Mouse (Mus musculus) embryonic facial prominence, embryonic 11.5 days (tissue): ENCODE measurements around the gene Dgke. TPM values are rescaled to one million over a fixed set of nuclear protein-coding genes. Genes with fewer than 3 reads are reported as not detected.
"Not testable (repeated sequence)": the region's sequence is repeated elsewhere in the genome, so short reads cannot be mapped to it uniquely, and the experiment has no call there.

Experiments used
- ATAC-seq: fragments of 200-750 bp; cut with Nextera tagmentation; replicated peaks from 2 replicates; pipeline ENCODE4 v1.8.0; 2017; ENCODE audit warnings: low read depth; ENCODE audit not compliant: insufficient number of reproducible peaks, low FRiP score, low TSS enrichment
- DNase-seq: peaks from one replicate; pipeline ENCODE4 v3.0.0-alpha.2; 2015; ENCODE audit warnings: low spot score
- H3K27ac ChIP-seq: fragments of 300-500 bp; sonication (generic); replicated peaks from 2 replicates; pipeline ENCODE4 v1.5.1; 2014; ENCODE audit warnings: mild to moderate bottlenecking, low read depth, low read length, control low read depth
- H3K27me3 ChIP-seq: fragments of 300-500 bp; sonication (generic); 2 replicates; pipeline ENCODE4 v1.6.1; 2014; ENCODE audit warnings: mild to moderate bottlenecking, low read length, moderate library complexity, mixed read lengths; ENCODE audit not compliant: control insufficient read depth, insufficient read depth
- H3K36me3 ChIP-seq: fragments of 300-500 bp; sonication (generic); replicated peaks from 2 replicates; pipeline ENCODE4 v1.6.1; 2014; ENCODE audit warnings: low read depth, mild to moderate bottlenecking, low read length, moderate library complexity, mixed read lengths; ENCODE audit not compliant: control insufficient read depth, insufficient read depth
- H3K4me1 ChIP-seq: fragments of 300-500 bp; sonication (generic); 2 replicates; pipeline ENCODE4 v1.6.1; 2014; ENCODE audit warnings: low read length, mixed read lengths; ENCODE audit not compliant: control insufficient read depth, insufficient read depth
- H3K4me2 ChIP-seq: fragments of 300-500 bp; sonication (generic); 2 replicates; pipeline ENCODE4 v1.6.1; 2014; ENCODE audit warnings: low read depth, mild to moderate bottlenecking, control low read depth, low read length, moderate library complexity
- H3K4me3 ChIP-seq: fragments of 300-500 bp; sonication (generic); 2 replicates; pipeline ENCODE4 v1.5.1; 2014; ENCODE audit warnings: low read depth, low read length, control low read depth
- H3K9ac ChIP-seq: fragments of 300-500 bp; sonication (generic); replicated peaks from 2 replicates; pipeline ENCODE4 v1.6.1; 2014; ENCODE audit warnings: mild to moderate bottlenecking, control low read depth, low read length
- H3K9me3 ChIP-seq: fragments of 300-500 bp; sonication (generic); replicated peaks from 2 replicates; pipeline ENCODE4 v1.6.1; 2016; ENCODE audit warnings: mild to moderate bottlenecking, low read length, inconsistent platforms, mixed read lengths; ENCODE audit not compliant: control insufficient read depth
- WGBS: fragments of 180-500 bp; shearing (Covaris S2); extraction: QIAGEN DNeasy Blood & Tissue Kit; methylation state at CpG from one replicate; pipeline ENCODE4 v1.1.7; 2014; 5-methylcytosine and 5-hydroxymethylcytosine counted together
- polyA plus RNA-seq: library from polyadenylated mRNA; unstranded; fragments of >200 nt; fragmentation: Nextera tagmentation; extraction: Ambion mirVana; gene quantifications from 2 replicates; pipeline ENCODE4 v1.2.1, GENCODE M21; 2014

The Dgke gene
- polyA plus RNA-seq, 1 experiment from 2014 or later: 3.7 TPM

DNA sequence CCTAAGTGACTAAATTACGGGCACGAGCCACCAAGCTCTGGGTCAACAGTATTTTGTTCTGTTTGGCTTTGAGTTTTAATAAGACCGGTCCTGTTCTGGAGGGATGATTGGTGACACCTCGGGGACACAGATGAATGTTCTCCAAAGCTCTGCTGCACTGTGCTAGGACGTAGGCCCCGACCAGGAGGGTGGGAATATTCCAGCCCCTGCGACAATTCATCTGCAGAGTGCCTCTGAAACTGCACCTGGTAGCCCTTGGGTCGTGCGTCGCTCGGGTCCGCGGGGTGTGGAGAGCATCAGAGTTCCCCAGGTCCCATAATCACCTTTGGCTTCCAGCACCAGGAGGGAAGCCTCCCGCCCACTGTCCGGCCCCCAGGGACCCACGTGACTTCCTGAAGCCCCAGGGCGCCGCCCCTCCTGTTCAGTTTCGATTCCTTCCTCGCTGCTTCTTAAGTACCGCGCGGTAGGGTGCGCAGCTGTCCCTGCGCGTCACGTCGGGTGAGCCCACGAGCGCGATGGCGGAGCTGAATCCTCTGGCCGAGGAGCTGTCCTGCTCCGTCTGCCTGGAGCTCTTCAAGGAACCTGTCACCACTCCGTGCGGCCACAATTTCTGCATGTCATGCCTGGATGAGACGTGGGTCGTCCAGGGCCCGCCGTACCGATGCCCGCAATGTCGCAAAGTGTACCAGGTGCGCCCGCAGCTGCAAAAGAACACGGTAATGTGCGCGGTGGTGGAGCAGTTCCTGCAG lies 67.5 kb downstream of the Dgke start, which contains the start of gene Trim25:
TSS of gene Trim25 (plus strand) at position 403 of the 749 bp plus-strand sequence.
- no peaks in the 10 kb centered on the region for H3K4me1 ChIP-seq
- H3K36me3 ChIP-seq: no peaks in the 10 kb centered on the region
- H3K4me3 ChIP-seq: peak within 1 kb of the TSS; percentile 40
- H3K27me3 ChIP-seq: peaks cover 13% of the 10 kb centered on the region
- WGBS: 2% methylated on average over 48 of the region's 48 CpGs
- no peaks in the 10 kb centered on the region for H3K9me3 ChIP-seq
- peak within 1 kb of the TSS; percentile 53 for H3K9ac ChIP-seq
- ATAC-seq: peak; percentile 48; the same call in 1 of the 2 replicates
- peak within 1 kb of the TSS; percentile 59 for H3K4me2 ChIP-seq
- 0 out of 2 replicates have a peak within 1 kb of the TSS, but pooled peaks have one; percentile 8 for H3K27ac ChIP-seq
- peak; percentile 77 for DNase-seq

DNA sequence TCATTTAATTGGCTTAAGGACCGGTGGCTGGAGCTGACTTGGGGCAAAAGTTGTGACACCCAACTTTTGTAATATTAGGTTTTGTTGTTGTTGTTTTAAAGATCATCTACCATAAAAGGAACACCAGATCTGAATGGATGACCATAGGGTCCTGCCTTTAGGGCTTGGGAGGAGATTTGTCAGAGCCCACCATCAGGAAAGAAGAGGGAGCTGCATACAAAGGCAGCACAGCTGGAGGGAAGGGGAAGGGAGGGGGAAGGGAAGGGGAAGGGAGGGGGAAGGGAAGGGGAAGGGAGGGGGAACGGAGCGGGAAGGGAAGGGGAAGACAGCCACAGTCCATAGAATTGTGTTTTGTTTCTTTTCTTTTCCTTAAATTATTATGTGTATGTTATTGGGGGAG lies 68.2 kb downstream of the Dgke start:
- Histone ChIP-seq H3K4me2 (no peak overlapping the region), H3K4me3 (no peak overlapping the region), H3K9ac (no peak overlapping the region), H3K4me1 (no peaks in the 10 kb centered on the region), H3K27me3 (peaks cover 13% of the 10 kb centered on the region), H3K27ac (no peak overlapping the region), H3K9me3 (no peaks in the 10 kb centered on the region), H3K36me3 (no peaks in the 10 kb centered on the region)
- ATAC-seq (no peak), DNase-seq (no peak)
- 11% methylated on average over 3 of the region's 3 CpGs for WGBS

DNA sequence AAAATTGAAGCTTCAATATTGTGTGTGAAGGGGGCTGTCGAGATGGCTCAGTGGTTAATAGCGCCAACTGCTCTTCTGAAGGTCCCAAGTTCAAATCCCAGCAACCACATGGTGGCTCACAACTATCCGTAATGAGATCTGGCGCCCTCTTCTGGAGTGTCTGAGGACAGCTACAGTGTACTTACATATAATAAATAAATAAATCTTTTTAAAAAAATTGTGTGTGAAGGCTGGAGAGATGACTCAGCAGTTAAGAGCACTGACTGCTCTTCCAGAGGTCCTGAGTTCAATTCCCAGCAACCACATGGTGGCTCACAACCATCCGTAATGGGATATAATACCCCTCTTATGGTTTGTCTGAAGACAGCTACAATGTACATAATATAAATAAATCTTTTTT lies 69.3 kb downstream of the Dgke start:
- H3K36me3 ChIP-seq, H3K9ac ChIP-seq, H3K4me1 ChIP-seq, ATAC-seq, H3K4me3 ChIP-seq, H3K27ac ChIP-seq, H3K4me2 ChIP-seq, DNase-seq, H3K9me3 ChIP-seq: not testable (repeated sequence)
- H3K27me3 ChIP-seq: peaks cover 13% of the 10 kb centered on the region
- 89% methylated on average over 5 of the region's 5 CpGs for WGBS

DNA sequence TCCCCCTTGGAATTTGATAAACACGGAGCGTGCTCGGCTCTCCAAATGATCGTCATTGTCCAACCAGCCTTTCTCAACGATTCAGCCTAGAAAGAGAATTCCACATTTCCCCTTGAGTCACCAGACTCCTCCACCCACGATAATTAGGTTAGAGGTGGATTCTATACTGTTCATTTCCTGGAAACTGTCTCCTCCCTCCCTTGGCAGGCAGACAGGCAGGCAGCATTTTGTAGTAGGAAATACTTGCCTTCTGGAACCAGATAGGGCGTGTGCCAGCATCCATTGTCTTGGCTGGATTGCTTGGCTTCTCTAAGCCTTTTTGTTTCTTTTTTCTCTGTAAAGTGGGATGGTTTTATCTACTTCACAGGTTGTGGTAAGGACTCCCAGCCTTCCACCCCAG lies 70.2 kb downstream of the Dgke start:
- Histone ChIP-seq H3K27ac (no peak overlapping the region), H3K27me3 (peaks cover 13% of the 10 kb centered on the region), H3K4me2 (no peak overlapping the region), H3K4me3 (no peak overlapping the region), H3K4me1 (no peaks in the 10 kb centered on the region), H3K9ac (no peak overlapping the region), H3K9me3 (no peaks in the 10 kb centered on the region), H3K36me3 (no peaks in the 10 kb centered on the region)
- WGBS: 71% methylated on average over 7 of the region's 7 CpGs
- no peak for ATAC-seq
- DNase-seq: no peak

DNA sequence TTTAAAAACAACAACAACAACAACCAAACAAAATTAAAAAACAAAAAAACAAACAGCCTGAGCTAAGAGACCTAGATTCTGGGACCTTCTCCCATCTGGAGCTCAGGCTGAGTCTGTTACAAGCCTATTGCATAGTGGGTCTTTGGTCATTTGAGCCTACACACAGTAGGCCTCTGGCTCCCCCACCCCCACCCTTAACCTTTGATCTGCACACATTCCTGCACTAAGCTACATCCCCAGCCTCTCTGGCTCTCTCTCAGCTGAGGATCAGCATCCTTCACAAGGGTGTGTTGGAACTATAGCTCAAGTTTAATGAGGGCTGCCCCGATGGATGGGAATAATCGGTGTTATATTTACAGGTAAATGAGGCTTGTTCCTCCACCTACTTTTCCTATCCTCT lies 71.0 kb downstream of the Dgke start:
- no peak for DNase-seq
- 93% methylated on average over 2 of the region's 2 CpGs for WGBS
- no peaks in the 10 kb centered on the region for H3K36me3 ChIP-seq
- no peak overlapping the region for H3K4me2 ChIP-seq
- H3K4me3 ChIP-seq: no peak overlapping the region
- peaks cover 13% of the 10 kb centered on the region for H3K27me3 ChIP-seq
- no peak overlapping the region for H3K9ac ChIP-seq
- no peak overlapping the region for H3K27ac ChIP-seq
- no peaks in the 10 kb centered on the region for H3K9me3 ChIP-seq
- H3K4me1 ChIP-seq: no peaks in the 10 kb centered on the region
- ATAC-seq: no peak

DNA sequence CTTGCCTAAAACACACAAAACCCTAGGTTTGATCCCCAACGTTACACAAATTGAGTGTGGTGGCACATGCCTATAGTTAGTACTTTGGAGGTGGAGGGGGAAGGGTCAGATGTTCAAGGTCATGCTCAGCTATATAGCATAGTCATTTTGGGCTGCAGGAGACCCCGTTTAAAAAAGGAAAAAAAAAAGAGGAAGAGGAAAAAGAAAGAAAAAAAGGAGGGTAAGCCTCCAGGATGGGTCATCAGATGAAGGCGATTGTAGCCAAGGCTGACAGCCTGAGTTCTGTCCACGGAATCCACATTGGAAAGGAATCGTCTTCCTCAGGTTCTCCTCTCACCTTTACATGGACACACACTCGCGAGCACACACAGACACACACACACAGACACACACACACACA lies 72.2 kb downstream of the Dgke start:
- 89% methylated on average over 7 of the region's 7 CpGs for WGBS
- no peaks in the 10 kb centered on the region for H3K9me3 ChIP-seq
- ATAC-seq: no peak

DNA sequence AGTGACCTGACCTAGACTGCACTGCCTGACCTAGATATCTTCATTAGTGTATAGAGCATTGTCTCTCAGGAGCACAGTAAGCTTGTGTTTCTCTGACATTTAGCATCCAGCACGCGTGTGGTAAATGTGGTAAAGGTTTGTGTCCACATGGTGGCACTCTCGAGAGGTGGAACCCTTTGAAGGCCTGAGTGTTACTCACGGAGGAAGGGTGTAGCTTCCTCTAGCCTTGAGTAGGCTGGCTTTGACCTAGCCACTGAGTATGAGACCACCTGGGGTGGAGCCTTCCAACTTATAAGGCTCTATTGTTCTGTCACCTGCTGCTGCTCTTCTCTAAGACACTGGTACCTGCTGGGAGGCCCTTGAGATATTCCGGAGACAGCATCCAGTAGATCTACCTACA lies 73.0 kb downstream of the Dgke start:
- Histone ChIP-seq H3K9me3 (no peaks in the 10 kb centered on the region), H3K4me2 (no peak overlapping the region), H3K9ac (no peak overlapping the region), H3K27ac (no peak overlapping the region), H3K36me3 (no peaks in the 10 kb centered on the region), H3K4me3 (no peak overlapping the region), H3K4me1 (no peaks in the 10 kb centered on the region), H3K27me3 (no peaks in the 10 kb centered on the region)
- DNase-seq (peak; percentile 67), ATAC-seq (no peak)
- WGBS: 12% methylated on average over 5 of the region's 5 CpGs

More for the DNA sequence above, 72.2 kb downstream of the Dgke start:
- H3K9ac ChIP-seq: no peak overlapping the region
- DNase-seq: no peak
- no peaks in the 10 kb centered on the region for H3K36me3 ChIP-seq
- H3K4me3 ChIP-seq: no peak overlapping the region
- no peak overlapping the region for H3K4me2 ChIP-seq
- H3K4me1 ChIP-seq: no peaks in the 10 kb centered on the region
- no peak overlapping the region for H3K27ac ChIP-seq
- peaks cover 7% of the 10 kb centered on the region for H3K27me3 ChIP-seq

DNA sequence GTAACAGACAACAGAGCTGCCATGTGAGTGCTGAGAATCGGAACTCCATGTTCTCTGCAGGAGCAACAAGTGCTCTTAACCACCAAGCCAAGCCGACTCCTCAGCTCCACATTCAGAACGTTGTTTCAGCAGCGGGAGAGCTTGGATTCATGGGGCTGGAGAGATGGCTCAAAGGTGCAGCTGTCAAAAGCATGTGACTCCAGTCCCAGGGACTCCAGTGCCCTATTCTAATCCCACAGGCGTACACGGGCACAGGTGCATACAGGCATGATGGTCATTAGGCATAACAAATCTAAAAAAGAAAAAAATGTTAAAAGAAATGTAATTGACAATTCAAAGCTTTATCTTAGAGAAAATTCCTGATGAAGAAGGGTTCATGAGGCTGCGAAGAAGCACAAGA lies 73.5 kb downstream of the Dgke start:
- DNase-seq: no peak
- H3K9me3 ChIP-seq: no peaks in the 10 kb centered on the region
- H3K36me3 ChIP-seq: no peaks in the 10 kb centered on the region
- H3K9ac ChIP-seq: no peak overlapping the region
- 62% methylated on average over 7 of the region's 7 CpGs for WGBS
- H3K27me3 ChIP-seq: no peaks in the 10 kb centered on the region
- no peaks in the 10 kb centered on the region for H3K4me1 ChIP-seq
- H3K4me2 ChIP-seq: no peak overlapping the region
- H3K27ac ChIP-seq: no peak overlapping the region
- H3K4me3 ChIP-seq: no peak overlapping the region
- no peak for ATAC-seq
